Comparison of ENCODE assay signal across 16 mouse cellular contexts in the genomic region with DNA sequence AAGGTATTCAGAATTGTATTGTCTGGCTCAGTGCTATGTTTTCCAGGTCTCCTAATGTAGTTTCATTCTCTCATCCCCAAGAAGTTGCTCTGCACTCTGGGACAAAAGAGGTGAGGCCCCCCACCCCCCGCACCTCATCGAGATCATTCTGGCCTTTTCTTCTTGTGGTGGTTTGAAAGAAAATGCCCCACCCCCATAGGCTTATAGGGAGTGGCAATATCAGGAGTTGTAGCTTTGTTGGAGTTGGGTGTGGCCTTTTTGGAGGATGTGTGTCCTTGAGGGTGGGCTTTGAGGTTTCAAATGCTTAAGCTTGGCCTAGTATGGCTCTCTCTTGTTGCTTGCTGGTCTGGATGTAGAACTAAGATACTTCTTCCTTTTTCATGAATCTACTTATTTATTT. TPM values are rescaled to one million over a fixed set of nuclear protein-coding genes. Genes with fewer than 3 reads are reported as not detected.
"Had no signal": no experiment of that assay in that cellular context is flagged by ENCODE, and none has a peak within 500 bp of the region (broad histone marks: within the 10 kb centered on the region; RNA-seq: fewer than 3 reads in every experiment).

No protein-coding gene starts in this region.

- H3K9ac ChIP-seq: neural tube, embryonic 13.5 days; neural tube, embryonic 15.5 days; stomach, embryonic 15.5 days had no signal

- H3K9me3 ChIP-seq: neural tube, embryonic 13.5 days; neural tube, embryonic 15.5 days; stomach, embryonic 15.5 days had no signal

- DNase-seq: retina, postnatal 1 day; right cerebral cortex, adult 18-20 months; right cerebral cortex, postnatal 14 days; right cerebral cortex, postnatal 25 days; right cerebral cortex, postnatal 4 days; spleen, adult 18-20 months; thymus, adult 2 months; thymus, postnatal 14 days; thymus, postnatal 25 days; thymus, postnatal 36 days; thymus, postnatal 4 days had no signal

- H3K4me1 ChIP-seq: neural tube, embryonic 13.5 days; neural tube, embryonic 15.5 days; stomach, embryonic 15.5 days had no signal

- H3K4me3 ChIP-seq: neural tube, embryonic 13.5 days; neural tube, embryonic 15.5 days; stomach, embryonic 15.5 days had no signal

- H3K27ac ChIP-seq: neural tube, embryonic 13.5 days; neural tube, embryonic 15.5 days; stomach, embryonic 15.5 days; stomach, postnatal 0 days had no signal

- H3K36me3 ChIP-seq: neural tube, embryonic 13.5 days; neural tube, embryonic 15.5 days; stomach, embryonic 15.5 days had no signal

RNA-seq across cellular contexts. Expression of a gene that starts 36.0 kb away (rescaled TPM):
- total RNA-seq: neutrophil, adult 5-6 weeks had no signal
